Mouse (Mus musculus) embryonic facial prominence, embryonic 11.5 days (tissue): Measurements from ENCODE around the gene Wipf3. TPM values are rescaled to one million over a fixed set of nuclear protein-coding genes. Genes with fewer than 3 reads are reported as not detected.

Source experiments
- ATAC-seq: fragments of 200-750 bp; cut with Nextera tagmentation; replicated peaks from 2 replicates; pipeline ENCODE4 v1.8.0; 2017; ENCODE audit warnings: low read depth; ENCODE audit not compliant: insufficient number of reproducible peaks, low FRiP score, low TSS enrichment
- DNase-seq: peaks from one replicate; pipeline ENCODE4 v3.0.0-alpha.2; 2015; ENCODE audit warnings: low spot score
- H3K27ac ChIP-seq: fragments of 300-500 bp; sonication (generic); replicated peaks from 2 replicates; pipeline ENCODE4 v1.5.1; 2014; ENCODE audit warnings: mild to moderate bottlenecking, low read depth, low read length, control low read depth
- H3K27me3 ChIP-seq: fragments of 300-500 bp; sonication (generic); 2 replicates; pipeline ENCODE4 v1.6.1; 2014; ENCODE audit warnings: mild to moderate bottlenecking, low read length, moderate library complexity, mixed read lengths; ENCODE audit not compliant: control insufficient read depth, insufficient read depth
- H3K36me3 ChIP-seq: fragments of 300-500 bp; sonication (generic); replicated peaks from 2 replicates; pipeline ENCODE4 v1.6.1; 2014; ENCODE audit warnings: low read depth, mild to moderate bottlenecking, low read length, moderate library complexity, mixed read lengths; ENCODE audit not compliant: control insufficient read depth, insufficient read depth
- H3K4me1 ChIP-seq: fragments of 300-500 bp; sonication (generic); 2 replicates; pipeline ENCODE4 v1.6.1; 2014; ENCODE audit warnings: low read length, mixed read lengths; ENCODE audit not compliant: control insufficient read depth, insufficient read depth
- H3K4me2 ChIP-seq: fragments of 300-500 bp; sonication (generic); 2 replicates; pipeline ENCODE4 v1.6.1; 2014; ENCODE audit warnings: low read depth, mild to moderate bottlenecking, control low read depth, low read length, moderate library complexity
- H3K4me3 ChIP-seq: fragments of 300-500 bp; sonication (generic); 2 replicates; pipeline ENCODE4 v1.5.1; 2014; ENCODE audit warnings: low read depth, low read length, control low read depth
- H3K9ac ChIP-seq: fragments of 300-500 bp; sonication (generic); replicated peaks from 2 replicates; pipeline ENCODE4 v1.6.1; 2014; ENCODE audit warnings: mild to moderate bottlenecking, control low read depth, low read length
- H3K9me3 ChIP-seq: fragments of 300-500 bp; sonication (generic); replicated peaks from 2 replicates; pipeline ENCODE4 v1.6.1; 2016; ENCODE audit warnings: mild to moderate bottlenecking, low read length, inconsistent platforms, mixed read lengths; ENCODE audit not compliant: control insufficient read depth
- WGBS: fragments of 180-500 bp; shearing (Covaris S2); extraction: QIAGEN DNeasy Blood & Tissue Kit; methylation state at CpG from one replicate; pipeline ENCODE4 v1.1.7; 2014; 5-methylcytosine and 5-hydroxymethylcytosine counted together
- polyA plus RNA-seq: library from polyadenylated mRNA; unstranded; fragments of >200 nt; fragmentation: Nextera tagmentation; extraction: Ambion mirVana; gene quantifications from 2 replicates; pipeline ENCODE4 v1.2.1, GENCODE M21; 2014

Gene Wipf3
- polyA plus RNA-seq, 1 experiment from 2014 or later: 0.90 TPM

DNA sequence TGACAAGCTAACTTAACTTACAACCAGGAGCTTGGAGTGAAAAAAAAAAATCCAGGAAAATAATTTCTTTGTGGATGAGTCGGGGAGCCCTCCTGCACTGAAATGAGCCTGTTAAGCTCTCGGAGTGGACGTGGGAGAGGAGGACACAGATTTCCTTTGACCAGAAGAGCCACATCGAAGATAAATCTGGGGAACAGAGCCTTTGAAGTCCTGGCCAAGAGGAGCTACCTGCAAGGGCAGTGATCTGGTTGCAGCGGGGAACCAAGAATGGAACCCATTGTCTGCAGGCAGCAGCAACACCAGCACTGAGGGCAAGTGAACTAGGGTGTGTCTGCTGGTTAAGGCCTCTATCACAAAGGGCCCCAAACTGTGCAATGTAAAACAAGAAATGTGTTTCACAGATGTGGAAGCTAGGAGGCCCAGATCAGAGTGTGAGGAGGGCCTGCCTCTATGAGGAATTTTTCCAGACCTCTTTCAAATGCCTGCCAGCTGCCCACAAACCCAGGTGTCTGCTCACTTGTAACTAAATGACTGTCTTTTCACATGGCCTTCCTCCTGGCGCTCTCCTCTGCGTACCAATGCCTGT, 40.6 kb upstream of the Wipf3 start:
- no peak overlapping the region for H3K27ac ChIP-seq

DNA sequence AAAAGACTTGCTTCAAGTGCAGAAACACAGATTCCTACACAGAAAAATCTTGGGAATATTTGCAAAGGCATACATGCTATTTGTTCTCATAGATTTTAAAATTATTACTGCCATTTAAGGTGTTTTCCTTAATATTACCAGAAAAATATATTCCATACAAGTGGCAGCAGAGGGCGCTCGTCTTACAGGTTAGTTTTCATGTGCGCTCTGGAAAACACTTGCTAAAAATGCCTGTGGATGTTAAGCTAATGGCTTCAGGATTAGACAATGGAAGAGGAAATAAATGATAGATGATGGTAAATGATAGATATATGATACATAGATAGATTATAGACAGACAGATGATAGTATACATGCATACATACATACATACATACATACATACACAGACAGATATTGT, 37.6 kb upstream of the Wipf3 start:
- Histone ChIP-seq H3K9me3 (no peaks in the 10 kb centered on the region), H3K4me3 (no peak overlapping the region), H3K9ac (no peak overlapping the region), H3K4me1 (no peaks in the 10 kb centered on the region), H3K27ac (no peak overlapping the region), H3K4me2 (no peak overlapping the region), H3K27me3 (no peaks in the 10 kb centered on the region), H3K36me3 (no peaks in the 10 kb centered on the region)
- DNase-seq: peak; percentile 81
- ATAC-seq: no peak
- WGBS: 3% methylated on average over 3 of the region's 3 CpGs

More for the DNA sequence above, 40.6 kb upstream of the Wipf3 start:
- Histone ChIP-seq H3K27me3 (no peaks in the 10 kb centered on the region), H3K4me2 (no peak overlapping the region), H3K4me3 (no peak overlapping the region), H3K36me3 (no peaks in the 10 kb centered on the region), H3K9ac (no peak overlapping the region), H3K4me1 (no peaks in the 10 kb centered on the region; the same call in 1 of the 2 replicates), H3K9me3 (no peaks in the 10 kb centered on the region)
- ATAC-seq: no peak
- WGBS: 52% methylated on average over 7 of the region's 7 CpGs
- peak; percentile 39 for DNase-seq

DNA sequence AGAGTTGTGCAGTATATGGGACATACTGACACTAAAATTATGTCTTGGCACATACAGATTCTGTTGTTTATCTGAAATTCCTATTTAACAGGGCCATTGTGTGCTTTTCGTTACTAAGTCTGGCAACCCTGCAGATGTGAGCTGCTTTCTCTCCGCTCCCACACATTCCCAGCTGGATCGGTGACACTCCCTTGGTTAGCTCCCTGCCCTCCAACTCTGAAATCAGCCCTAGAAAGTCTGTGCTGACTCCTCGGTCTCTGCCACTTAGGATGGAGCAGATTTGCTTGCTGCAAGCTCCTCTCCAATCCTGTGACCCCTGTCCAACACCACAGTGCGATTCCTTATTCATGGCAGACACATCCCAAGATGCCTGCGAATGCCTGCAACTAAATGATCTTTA, 35.5 kb upstream of the Wipf3 start:
- Histone ChIP-seq H3K27ac (no peak overlapping the region), H3K9ac (no peak overlapping the region), H3K4me2 (no peak overlapping the region), H3K36me3 (no peaks in the 10 kb centered on the region), H3K4me1 (no peaks in the 10 kb centered on the region), H3K4me3 (no peak overlapping the region), H3K9me3 (no peaks in the 10 kb centered on the region), H3K27me3 (no peaks in the 10 kb centered on the region)
- ATAC-seq: no peak
- DNase-seq: no peak
- WGBS: 74% methylated on average over 6 of the region's 6 CpGs

- no peaks in the 10 kb centered on the region for H3K9me3 ChIP-seq
- no peaks in the 10 kb centered on the region for H3K27me3 ChIP-seq
- 46% methylated on average over 11 of the region's 11 CpGs for WGBS
- no peak overlapping the region for H3K4me3 ChIP-seq
- no peak overlapping the region for H3K9ac ChIP-seq
- DNase-seq (no peak), ATAC-seq (no peak)
- no peaks in the 10 kb centered on the region for H3K36me3 ChIP-seq
- no peak overlapping the region for H3K27ac ChIP-seq
- no peak overlapping the region for H3K4me2 ChIP-seq
- H3K4me1 ChIP-seq: no peaks in the 10 kb centered on the region
Measured at GRCm38 (mm10) chr6:54399194-54399923, 30.0 kb upstream of the Wipf3 start.

- no peak overlapping the region for H3K4me3 ChIP-seq
- H3K9ac ChIP-seq: no peak overlapping the region
- no peaks in the 10 kb centered on the region for H3K9me3 ChIP-seq
- H3K4me2 ChIP-seq: no peak overlapping the region
- no peak for ATAC-seq
- H3K36me3 ChIP-seq: no peaks in the 10 kb centered on the region
- DNase-seq: no peak
- no peaks in the 10 kb centered on the region for H3K4me1 ChIP-seq
- H3K27ac ChIP-seq: no peak overlapping the region
- WGBS: 81% methylated on average over 2 of the region's 2 CpGs
- H3K27me3 ChIP-seq: no peaks in the 10 kb centered on the region
Measured at GRCm38 (mm10) chr6:54401503-54401902, 27.9 kb upstream of the Wipf3 start.

- 58% methylated on average over 2 of the region's 2 CpGs for WGBS
- H3K4me1 ChIP-seq: no peaks in the 10 kb centered on the region
- no peak overlapping the region for H3K4me3 ChIP-seq
- no peak for DNase-seq
- ATAC-seq: no peak
- H3K9ac ChIP-seq: no peak overlapping the region
- H3K27me3 ChIP-seq: no peaks in the 10 kb centered on the region
- no peak overlapping the region for H3K27ac ChIP-seq
- H3K9me3 ChIP-seq: no peaks in the 10 kb centered on the region
- no peak overlapping the region for H3K4me2 ChIP-seq
- no peaks in the 10 kb centered on the region for H3K36me3 ChIP-seq
Measured at GRCm38 (mm10) chr6:54404916-54405315, 24.5 kb upstream of the Wipf3 start.

- ATAC-seq: no peak
- no peak for DNase-seq
- Histone ChIP-seq H3K4me2 (no peak overlapping the region), H3K4me1 (no peaks in the 10 kb centered on the region), H3K27me3 (no peaks in the 10 kb centered on the region), H3K9me3 (no peaks in the 10 kb centered on the region), H3K9ac (no peak overlapping the region), H3K36me3 (no peaks in the 10 kb centered on the region), H3K4me3 (no peak overlapping the region), H3K27ac (no peak overlapping the region)
- 88% methylated on average over 5 of the region's 5 CpGs for WGBS
Measured at GRCm38 (mm10) chr6:54406116-54406515, 23.3 kb upstream of the Wipf3 start.

- Histone ChIP-seq H3K4me1 (no peaks in the 10 kb centered on the region), H3K36me3 (no peaks in the 10 kb centered on the region), H3K27me3 (no peaks in the 10 kb centered on the region), H3K4me3 (no peak overlapping the region), H3K9me3 (no peaks in the 10 kb centered on the region), H3K4me2 (no peak overlapping the region), H3K9ac (no peak overlapping the region), H3K27ac (no peak overlapping the region)
- no peak for ATAC-seq
- no peak for DNase-seq
- WGBS: 52% methylated on average over 6 of the region's 6 CpGs
Measured at GRCm38 (mm10) chr6:54409271-54409670, 20.1 kb upstream of the Wipf3 start.
